Mouse (Mus musculus) ZHBTc4 (cell line): ENCODE measurements at regions not wholly inside any gene's neighbourhood (a gene's known extent, or its start where the extent isn't known, plus 50 kb on each side); places are given as distances from the start of the nearest gene placed in this dataset.

Source experiments
- DNase-seq: peaks from one replicate; pipeline ENCODE4 v3.0.0-alpha.2; 2011; ENCODE audit warnings: low read depth, low spot score

DNA sequence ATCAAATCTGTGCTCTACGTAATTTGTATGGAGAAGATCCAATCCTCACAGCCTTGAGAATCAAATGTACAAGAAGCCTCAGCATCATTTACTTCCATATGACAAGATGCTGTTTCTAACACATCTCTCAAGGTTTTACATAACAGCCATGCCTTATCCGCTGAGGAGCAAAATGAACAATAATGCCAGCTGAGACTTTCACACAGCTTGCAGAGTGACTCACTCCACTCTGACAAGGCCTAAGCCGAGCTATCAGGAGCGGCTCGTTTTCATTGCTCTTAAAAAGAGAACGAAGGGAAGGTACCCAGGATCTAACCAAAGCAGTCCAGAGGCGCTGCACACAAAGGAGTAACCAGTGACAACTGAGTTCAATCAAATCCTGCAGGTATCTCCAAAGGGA, 803.5 kb downstream of the Efna5 start:
- DNase-seq: no peak

DNA sequence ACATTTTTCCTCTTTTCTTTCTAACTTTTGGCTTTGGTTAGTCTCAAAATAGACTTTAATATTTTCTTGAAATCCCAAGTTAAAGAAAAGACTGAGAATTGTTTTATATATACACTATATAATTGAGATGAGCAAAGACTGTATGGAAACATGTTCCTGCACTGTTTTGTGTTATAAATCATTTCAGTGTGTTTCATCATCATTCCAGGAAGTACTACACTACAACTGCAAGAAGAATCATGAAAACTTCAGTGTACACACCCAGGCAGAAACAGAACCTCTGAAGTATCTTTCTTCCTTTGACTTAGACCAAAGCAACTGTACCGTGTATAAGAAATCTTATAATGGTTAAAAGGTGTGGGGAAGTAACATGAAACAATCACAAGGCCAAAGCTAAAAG, 816.2 kb downstream of the Efna5 start:
- no peak for DNase-seq

DNA sequence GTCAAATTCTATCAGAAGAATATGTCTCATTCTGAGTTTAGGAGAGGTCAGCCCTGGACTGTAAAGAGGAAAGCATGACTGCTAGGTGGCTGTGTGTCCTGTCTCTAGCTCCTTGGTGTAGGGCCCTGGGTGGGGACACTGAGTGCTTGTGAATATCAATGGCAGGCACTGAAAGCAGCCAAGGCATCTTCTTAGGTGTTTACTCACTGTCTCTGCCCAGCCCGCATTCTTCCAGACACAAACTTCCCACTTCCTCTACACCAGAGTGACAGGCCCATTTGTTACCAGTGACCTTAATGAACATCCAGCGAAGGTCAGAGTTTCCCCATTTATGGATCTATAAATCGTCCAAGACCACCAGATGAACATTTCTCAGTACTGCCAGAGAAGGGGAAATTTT, 823.1 kb downstream of the Efna5 start:
- peak; percentile 72 for DNase-seq

DNA sequence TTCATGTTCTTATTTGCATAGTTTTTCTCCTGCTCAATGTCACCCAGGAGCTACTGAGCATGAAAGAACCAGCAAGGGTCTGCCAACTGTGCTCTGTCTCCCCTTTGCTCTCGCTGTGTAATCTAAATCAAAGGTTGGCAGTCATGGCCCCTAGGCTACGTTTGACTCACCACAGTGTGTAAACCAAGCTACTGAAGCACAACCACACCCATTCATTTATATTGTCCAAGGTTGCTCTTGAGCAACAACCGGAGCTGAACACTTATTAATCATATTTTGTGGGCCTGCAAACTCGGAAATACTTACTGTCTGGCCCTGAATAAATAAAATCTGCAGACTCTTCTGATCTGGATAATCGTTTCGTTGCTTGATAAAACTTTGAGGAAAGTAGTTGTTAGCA, 826.3 kb downstream of the Efna5 start:
- no peak for DNase-seq

DNA sequence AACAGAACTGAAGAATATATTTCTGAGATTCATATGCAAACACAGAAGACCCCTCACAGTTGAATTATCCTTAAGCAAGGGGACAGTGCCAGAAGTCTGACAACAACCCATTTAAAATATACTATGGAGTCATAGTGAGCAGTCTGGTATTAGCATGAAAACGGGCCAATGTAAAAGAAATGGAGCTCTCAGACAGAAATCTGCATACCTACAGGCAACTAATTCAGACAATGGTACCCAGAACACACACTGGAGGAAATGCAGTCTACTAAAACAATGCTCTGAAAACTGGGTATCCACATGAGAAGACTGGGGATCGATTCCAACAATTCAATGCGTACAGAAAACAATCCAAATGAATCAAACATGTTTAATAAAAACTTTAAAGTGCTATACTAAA, 832.1 kb downstream of the Efna5 start:
- peak; percentile 45 for DNase-seq

DNA sequence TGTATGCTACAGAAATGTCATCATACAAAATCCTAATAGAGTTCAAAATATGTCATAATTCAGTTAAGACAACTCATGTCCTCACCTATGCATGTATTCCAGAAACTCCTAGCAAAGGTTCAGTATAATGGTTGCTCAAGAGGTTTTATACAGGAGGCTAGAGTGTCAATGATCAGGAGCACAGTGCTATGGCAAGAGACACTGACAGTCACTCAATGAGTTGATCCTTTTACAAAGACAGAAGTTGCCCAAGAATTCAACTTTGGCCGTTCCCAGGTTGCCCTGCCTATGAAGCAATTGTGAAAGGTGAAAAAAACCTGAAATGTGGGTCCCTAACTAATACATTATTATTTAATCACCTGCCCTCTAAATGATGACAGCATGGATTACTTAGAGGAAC, 850.5 kb downstream of the Efna5 start:
- no peak for DNase-seq
